Mouse (Mus musculus) olfactory bulb, adult 2 months (tissue): ENCODE results near the gene Dicer1.

Experiments used
- CTCF ChIP-seq: fragments of 200-500 bp; IDR thresholded peaks from 2 replicates; pipeline ENCODE4 v1.5.1; 2012; ENCODE audit warnings: low read depth, mild to moderate bottlenecking, low read length, moderate library complexity; ENCODE audit not compliant: insufficient read depth
- POLR2A ChIP-seq: fragments of 200-500 bp; IDR thresholded peaks from 2 replicates; pipeline ENCODE4 v1.6.1; 2012; ENCODE audit warnings: mild to moderate bottlenecking, low read depth, low read length, moderate library complexity; ENCODE audit not compliant: insufficient read depth

DNA sequence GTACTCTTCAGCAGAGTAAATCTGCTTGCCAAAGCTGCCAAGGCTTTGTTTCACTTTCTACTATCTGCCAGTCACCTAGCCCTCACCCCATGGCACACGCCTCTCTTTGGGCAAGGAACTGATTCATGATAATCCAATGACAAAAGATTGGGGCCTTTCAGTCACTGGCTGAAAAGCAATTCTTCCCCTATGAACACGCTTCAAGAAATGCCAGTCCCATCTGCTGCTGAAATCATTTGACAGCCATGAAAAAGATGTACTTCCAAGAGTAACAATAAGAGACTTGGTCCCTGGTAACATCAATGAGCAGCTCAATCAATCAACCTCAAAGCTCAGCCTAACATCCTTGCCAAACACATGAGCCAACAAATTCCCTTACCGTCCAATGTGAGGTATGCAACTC is 15.8 kb downstream of the Dicer1 start:
- TF ChIP-seq CTCF, result no peak
- no peak for TF ChIP-seq POLR2A
